Mouse (Mus musculus): ENCODE data around the gene Car12.

Car12 gene

GRCm38 (mm10) chr9:66713135-66714021, at the start of gene Car12:
Gene Car12, plus strand, starts transcription at chr9:66713686.
- in situ Hi-C loops (cut with MboI; ENCODE audit: low pct_unique_long_range_greater_than_20kb in 1 of 2, low sequenced_read_pairs in 2 of 2, unreplicated experiment in 1 of 2), result no loop called here

- in situ Hi-C loops (cut with MboI; ENCODE audit: low pct_unique_long_range_greater_than_20kb in 1 of 2, low sequenced_read_pairs in 2 of 2, unreplicated experiment in 1 of 2), result no loop called here
These were observed 49.7 kb upstream of the Car12 start for GRCm38 (mm10) chr9:66663764-66664163.

GRCm38 (mm10) chr9:66664561-66664960, 48.9 kb upstream of the Car12 start:
- in situ Hi-C loops (cut with MboI; ENCODE audit: low pct_unique_long_range_greater_than_20kb in 1 of 2, low sequenced_read_pairs in 2 of 2, unreplicated experiment in 1 of 2), result no loop called here

DNA sequence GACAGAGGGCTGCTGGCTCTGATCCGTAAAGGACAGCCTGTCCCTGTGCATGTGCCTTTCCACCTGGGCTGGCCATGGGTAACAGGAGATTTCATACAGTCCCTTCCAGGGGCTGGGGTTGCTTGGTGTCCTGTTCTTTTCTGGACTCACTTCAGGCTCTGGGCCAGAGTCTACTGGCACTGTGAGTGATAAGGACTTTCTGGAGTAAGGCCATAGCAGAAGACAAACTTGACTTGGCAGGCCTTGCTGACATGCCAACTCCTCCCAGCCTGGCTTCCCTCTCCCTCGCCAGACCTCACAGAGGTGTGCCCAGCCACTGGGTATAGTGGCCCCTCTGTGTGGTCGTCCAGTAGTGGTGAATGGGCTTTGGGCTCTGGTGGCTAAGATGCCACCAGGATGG, 47.3 kb upstream of the Car12 start:
- in situ Hi-C loops (cut with MboI; ENCODE audit: low pct_unique_long_range_greater_than_20kb in 1 of 2, low sequenced_read_pairs in 2 of 2, unreplicated experiment in 1 of 2), result no loop called here

DNA sequence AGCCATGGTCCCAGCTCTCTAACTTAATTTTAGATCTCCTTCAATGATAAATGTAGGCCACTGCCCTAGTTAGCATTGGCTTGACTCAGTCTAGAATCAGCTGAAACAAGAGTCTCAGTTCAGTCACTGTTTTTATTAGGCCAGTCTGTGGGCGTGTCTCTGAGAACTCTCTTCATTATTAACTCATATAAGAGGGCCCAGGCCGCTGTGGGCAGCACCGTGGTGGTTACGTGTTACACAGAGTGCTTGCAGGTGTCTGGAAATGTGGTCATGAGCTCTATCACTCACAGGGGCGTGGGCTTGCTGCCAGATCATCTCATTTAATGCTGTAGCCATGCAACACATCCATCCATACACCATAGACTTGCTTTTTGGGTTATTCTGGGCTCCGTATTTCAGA, 46.4 kb upstream of the Car12 start:
- in situ Hi-C loops (cut with MboI; ENCODE audit: low pct_unique_long_range_greater_than_20kb in 1 of 2, low sequenced_read_pairs in 2 of 2, unreplicated experiment in 1 of 2), result no loop called here

- in situ Hi-C loops (cut with MboI; ENCODE audit: low pct_unique_long_range_greater_than_20kb in 1 of 2, low sequenced_read_pairs in 2 of 2, unreplicated experiment in 1 of 2), result no loop called here
These were observed 45.6 kb upstream of the Car12 start for GRCm38 (mm10) chr9:66667868-66668267.

- in situ Hi-C loops (cut with MboI; ENCODE audit: low pct_unique_long_range_greater_than_20kb in 1 of 2, low sequenced_read_pairs in 2 of 2, unreplicated experiment in 1 of 2), result no loop called here
These were observed 43.9 kb upstream of the Car12 start for GRCm38 (mm10) chr9:66669561-66670078.

DNA sequence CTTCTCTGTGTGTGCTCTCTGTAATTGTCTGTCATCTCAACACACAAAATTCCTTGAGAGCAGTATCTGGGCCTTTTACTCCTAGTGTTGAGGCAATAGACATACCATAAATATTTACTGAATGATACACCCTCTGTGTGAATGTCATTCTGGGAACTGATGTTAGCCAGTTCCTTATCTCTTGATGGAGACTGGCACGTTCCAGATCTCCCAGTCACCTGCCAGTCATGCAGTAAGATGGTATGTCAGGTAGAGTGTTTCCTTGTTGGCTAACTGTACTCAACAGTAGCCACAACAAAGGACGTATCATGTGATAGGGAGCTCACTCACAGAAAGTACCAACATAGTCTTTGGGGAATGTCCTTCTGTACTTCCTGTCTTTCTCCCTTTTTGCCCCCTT, 39.7 kb upstream of the Car12 start:
- in situ Hi-C loops (cut with MboI; ENCODE audit: low pct_unique_long_range_greater_than_20kb in 1 of 2, low sequenced_read_pairs in 2 of 2, unreplicated experiment in 1 of 2), result no loop called here

DNA sequence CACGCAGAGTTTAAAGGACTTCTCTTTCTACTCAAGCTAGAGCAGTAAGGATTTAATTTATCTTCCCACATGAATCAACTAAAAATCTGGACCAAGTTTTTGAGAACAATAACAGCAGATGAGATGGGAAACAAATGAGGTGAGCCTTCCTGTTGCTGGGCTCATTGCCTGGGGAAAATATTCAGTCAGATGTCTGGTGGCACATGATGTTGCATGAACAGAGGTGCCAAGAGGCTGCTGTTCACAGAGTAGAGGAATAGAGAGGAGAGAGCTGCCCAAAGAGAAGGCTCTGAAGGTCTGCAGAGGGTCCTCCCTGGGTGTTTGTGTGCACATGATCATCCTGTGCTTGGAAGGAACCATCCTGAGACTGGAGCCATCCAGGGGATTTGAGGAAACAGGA, 37.9 kb upstream of the Car12 start:
- in situ Hi-C loops (cut with MboI; ENCODE audit: low pct_unique_long_range_greater_than_20kb in 1 of 2, low sequenced_read_pairs in 2 of 2, unreplicated experiment in 1 of 2), result no loop called here

- in situ Hi-C loops (cut with MboI; ENCODE audit: low pct_unique_long_range_greater_than_20kb in 1 of 2, low sequenced_read_pairs in 2 of 2, unreplicated experiment in 1 of 2), result no loop called here
These were observed 33.4 kb upstream of the Car12 start for GRCm38 (mm10) chr9:66680102-66680501.

DNA sequence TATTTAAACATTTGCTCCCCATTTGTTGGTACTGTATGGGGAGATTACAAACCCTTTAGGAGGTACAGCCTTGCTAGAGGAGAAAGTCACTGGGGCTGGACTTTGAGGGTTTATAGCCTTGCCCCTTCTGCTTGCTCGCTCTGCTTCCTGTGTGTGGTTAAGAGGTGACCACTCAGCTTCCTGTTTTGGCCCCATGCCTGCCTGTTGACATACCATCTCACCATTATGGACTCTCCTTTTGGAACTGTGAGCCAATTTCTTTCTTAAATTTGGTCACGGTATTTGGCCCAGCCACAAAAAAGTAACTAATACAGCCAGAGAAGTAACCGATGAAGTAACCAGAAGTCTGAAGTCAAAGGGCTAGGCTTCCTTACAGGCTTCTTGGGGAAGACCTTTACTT, 30.7 kb upstream of the Car12 start:
- in situ Hi-C loops (cut with MboI; ENCODE audit: low pct_unique_long_range_greater_than_20kb in 1 of 2, low sequenced_read_pairs in 2 of 2, unreplicated experiment in 1 of 2), result no loop called here

DNA sequence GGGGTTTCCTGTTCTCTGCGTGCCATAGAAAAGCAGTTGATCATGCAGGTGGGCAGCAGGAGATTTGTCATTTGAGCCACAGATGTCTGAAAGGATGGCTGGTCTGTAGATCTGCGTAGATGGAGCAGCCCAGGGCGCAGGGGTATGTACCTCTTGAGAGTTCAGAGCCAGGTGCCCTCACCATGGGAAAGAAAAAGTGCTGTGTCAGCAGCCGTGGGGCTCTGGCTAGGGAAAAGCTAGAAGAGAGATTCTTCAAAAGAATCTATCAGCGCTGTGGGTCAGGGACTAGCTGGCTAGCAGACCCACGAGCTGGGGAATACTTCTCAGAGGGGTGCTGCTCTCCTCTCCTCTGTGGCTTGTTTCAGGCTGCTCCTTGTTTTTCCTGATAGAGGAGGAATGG, 27.8 kb upstream of the Car12 start:
- in situ Hi-C loops (cut with MboI; ENCODE audit: low pct_unique_long_range_greater_than_20kb in 1 of 2, low sequenced_read_pairs in 2 of 2, unreplicated experiment in 1 of 2), result no loop called here

- in situ Hi-C loops (cut with MboI; ENCODE audit: low pct_unique_long_range_greater_than_20kb in 1 of 2, low sequenced_read_pairs in 2 of 2, unreplicated experiment in 1 of 2), result no loop called here
These were observed 25.8 kb upstream of the Car12 start for GRCm38 (mm10) chr9:66687713-66688112.

DNA sequence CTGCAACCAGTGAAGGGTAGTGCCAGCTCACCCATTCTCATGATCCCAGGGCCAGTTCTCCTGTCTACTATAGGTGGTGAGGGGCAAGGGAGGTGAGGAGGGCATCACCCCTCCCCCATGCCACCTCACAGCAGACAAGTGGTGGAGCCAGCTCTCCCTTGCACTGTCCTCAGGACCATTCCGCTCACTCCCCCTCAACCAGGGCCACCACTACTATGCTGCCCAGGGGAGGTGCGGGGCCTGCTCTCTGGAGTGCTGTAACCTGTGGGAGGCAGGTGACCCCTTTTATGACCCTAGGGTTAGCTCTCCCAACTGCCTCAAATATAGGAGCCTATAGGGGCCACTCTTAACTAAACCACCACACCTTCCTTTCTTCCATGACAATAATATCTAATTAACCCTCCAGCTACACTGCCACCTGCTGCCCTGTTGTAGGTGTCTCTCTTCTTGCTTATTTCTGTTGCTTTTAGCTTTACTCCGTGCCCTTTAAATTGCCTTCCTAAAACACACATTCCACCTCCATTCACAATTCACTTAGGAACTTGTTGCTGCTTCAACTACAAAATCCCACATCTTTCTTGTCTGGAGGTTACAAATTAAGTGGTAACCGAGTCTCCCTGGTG, 21.7 kb upstream of the Car12 start:
- in situ Hi-C loops (cut with MboI; ENCODE audit: low pct_unique_long_range_greater_than_20kb in 1 of 2, low sequenced_read_pairs in 2 of 2, unreplicated experiment in 1 of 2), result no loop called here

DNA sequence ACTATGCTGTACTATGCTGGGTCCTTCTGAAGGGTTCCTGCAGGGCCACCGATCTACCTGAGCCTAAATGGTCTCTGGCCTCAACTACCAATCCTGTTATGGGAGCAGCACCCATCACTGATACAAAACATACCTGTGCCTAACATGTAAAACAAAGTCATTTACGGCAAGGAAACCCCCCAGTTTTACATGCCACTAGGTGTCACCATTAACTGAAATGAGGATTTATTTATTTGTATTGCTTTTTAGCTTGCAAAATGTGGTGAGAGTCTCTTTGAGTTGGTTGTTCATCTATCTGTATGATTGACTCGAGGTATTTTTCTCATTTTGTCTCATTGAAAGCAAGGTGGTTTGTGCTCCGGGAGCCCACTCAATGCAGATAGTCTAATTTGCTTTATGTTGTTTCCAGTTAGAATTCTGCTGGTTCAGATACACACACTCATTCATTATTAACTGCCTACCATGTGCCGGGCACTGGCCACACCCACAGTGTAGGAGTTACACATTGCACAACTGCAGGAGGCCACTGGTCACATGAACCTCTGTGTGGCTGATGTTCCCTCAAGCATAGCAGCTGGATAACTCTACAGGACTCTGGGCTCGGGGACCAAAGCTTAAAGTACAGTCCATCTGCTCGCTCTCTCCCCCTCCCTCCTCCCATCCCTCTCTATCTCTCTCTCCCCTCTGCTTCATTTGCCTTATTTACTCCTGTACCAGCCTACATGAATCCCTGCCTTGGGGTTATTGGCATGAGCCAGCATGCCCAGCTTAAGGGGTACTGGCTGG, 15.9 kb upstream of the Car12 start:
- in situ Hi-C loops (cut with MboI; ENCODE audit: low pct_unique_long_range_greater_than_20kb in 1 of 2, low sequenced_read_pairs in 2 of 2, unreplicated experiment in 1 of 2), result no loop called here

DNA sequence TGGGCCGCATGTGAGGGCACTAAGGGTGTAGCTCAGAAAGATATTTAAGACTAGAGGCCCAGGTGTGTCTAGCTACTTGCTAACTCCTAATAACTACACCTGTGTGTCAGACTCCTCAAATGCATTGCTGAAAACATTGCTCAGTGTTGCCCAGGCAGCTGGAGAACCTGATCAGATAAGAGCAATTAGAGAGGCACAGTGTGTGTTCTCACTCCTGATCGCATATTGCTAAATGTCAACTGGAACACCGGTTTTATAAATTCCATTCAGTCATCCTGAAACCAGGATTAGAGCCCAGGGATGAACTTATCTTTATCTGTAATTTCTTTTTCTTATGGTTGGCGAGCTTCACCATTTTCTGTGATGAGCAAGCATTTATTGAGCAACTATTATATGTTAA, 13.7 kb upstream of the Car12 start:
- in situ Hi-C loops (cut with MboI; ENCODE audit: low pct_unique_long_range_greater_than_20kb in 1 of 2, low sequenced_read_pairs in 2 of 2, unreplicated experiment in 1 of 2), result no loop called here

DNA sequence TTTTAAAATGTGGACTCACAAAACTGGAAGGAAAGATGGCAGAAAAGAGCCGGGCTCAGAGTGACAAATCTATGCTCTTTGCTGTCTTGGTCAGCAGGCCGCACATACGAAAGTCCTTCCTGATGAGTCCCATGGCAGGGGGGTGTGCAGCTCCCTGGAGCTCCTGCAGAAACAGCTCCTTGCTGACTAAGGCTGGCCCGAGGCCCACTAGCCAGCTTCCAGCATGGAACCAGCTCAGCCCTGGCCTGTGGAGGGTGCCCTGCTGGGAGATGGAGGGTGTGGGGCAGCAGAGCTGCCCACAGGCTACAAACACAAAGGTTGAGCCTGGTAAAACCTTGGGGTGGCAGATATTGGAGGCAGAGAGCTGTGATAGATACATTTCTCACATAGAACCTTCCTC, 10.5 kb upstream of the Car12 start:
- in situ Hi-C loops (cut with MboI; ENCODE audit: low pct_unique_long_range_greater_than_20kb in 1 of 2, low sequenced_read_pairs in 2 of 2, unreplicated experiment in 1 of 2), result no loop called here

- in situ Hi-C loops (cut with MboI; ENCODE audit: low pct_unique_long_range_greater_than_20kb in 1 of 2, low sequenced_read_pairs in 2 of 2, unreplicated experiment in 1 of 2), result no loop called here
These were observed 8.1 kb upstream of the Car12 start for GRCm38 (mm10) chr9:66705354-66705753.

DNA sequence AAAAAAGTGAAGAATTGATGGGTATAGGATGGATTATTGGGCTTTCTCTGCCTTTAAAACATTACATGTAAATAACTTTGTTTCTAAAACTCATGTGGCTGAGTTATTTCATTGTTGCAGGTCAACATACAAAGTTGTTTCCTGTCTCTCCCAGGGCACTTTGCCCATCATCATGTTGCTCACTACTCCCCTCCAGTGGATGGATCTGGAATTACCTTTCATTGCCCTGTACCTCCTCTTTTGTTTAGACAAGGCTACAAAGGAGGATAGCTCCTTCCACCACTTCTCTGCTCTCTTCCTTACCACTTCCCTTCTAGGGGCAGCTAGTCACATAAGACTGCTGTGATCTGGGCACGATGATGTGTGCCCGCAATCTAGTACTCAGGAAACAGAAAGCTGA, 7.7 kb upstream of the Car12 start:
- in situ Hi-C loops (cut with MboI; ENCODE audit: low pct_unique_long_range_greater_than_20kb in 1 of 2, low sequenced_read_pairs in 2 of 2, unreplicated experiment in 1 of 2), result no loop called here

Data from mouse embryonic stem cell (cell line).